Mouse (Mus musculus) embryonic facial prominence, embryonic 14.5 days (tissue): ENCODE measurements at regions not wholly inside any gene's neighbourhood (a gene's known extent, or its start where the extent isn't known, plus 50 kb on each side); places are given as distances from the start of the nearest gene placed in this dataset.
"Not testable (repeated sequence)": the region's sequence is repeated elsewhere in the genome, so short reads cannot be mapped to it uniquely, and the experiment has no call there.

Source experiments
- ATAC-seq: fragments of 200-750 bp; cut with Nextera tagmentation; 2 replicates; pipeline ENCODE4 v1.8.0; 2017; ENCODE audit warnings: low read depth, moderate number of reproducible peaks, moderate TSS enrichment
- DNase-seq: peaks from one replicate; pipeline ENCODE4 v3.0.0-alpha.2; 2015; ENCODE audit warnings: low spot score
- H3K27ac ChIP-seq: fragments of 300-500 bp; sonication (generic); replicated peaks from 2 replicates; pipeline ENCODE4 v1.5.1; 2014; ENCODE audit warnings: low read depth, mild to moderate bottlenecking, low read length, moderate library complexity
- H3K27me3 ChIP-seq: fragments of 300-500 bp; sonication (generic); replicated peaks from 2 replicates; pipeline ENCODE4 v1.6.1; 2014; ENCODE audit warnings: low read length; ENCODE audit not compliant: control insufficient read depth, insufficient read depth
- H3K36me3 ChIP-seq: fragments of 300-500 bp; sonication (generic); 2 replicates; pipeline ENCODE4 v1.6.1; 2014; ENCODE audit warnings: low read length, mixed read lengths; ENCODE audit not compliant: control insufficient read depth, insufficient read depth
- H3K4me1 ChIP-seq: fragments of 300-500 bp; sonication (generic); 2 replicates; pipeline ENCODE4 v1.6.1; 2014; ENCODE audit warnings: antibody characterized with exemption, low read length; ENCODE audit not compliant: control insufficient read depth, insufficient read depth
- H3K4me2 ChIP-seq: fragments of 300-500 bp; sonication (generic); 2 replicates; pipeline ENCODE4 v1.6.1; 2014; ENCODE audit warnings: low read depth, mild to moderate bottlenecking, low read length, moderate library complexity, mixed read lengths
- H3K4me3 ChIP-seq: fragments of 300-500 bp; sonication (generic); 2 replicates; pipeline ENCODE4 v1.5.1; 2014; ENCODE audit warnings: low read depth, mild to moderate bottlenecking, low read length
- H3K9ac ChIP-seq: fragments of 300-500 bp; sonication (generic); 2 replicates; pipeline ENCODE4 v1.6.1; 2014; ENCODE audit warnings: low read depth, mild to moderate bottlenecking, low read length, moderate library complexity, mixed read lengths
- H3K9me3 ChIP-seq: fragments of 300-500 bp; sonication (generic); 2 replicates; pipeline ENCODE4 v1.6.1; 2016; ENCODE audit warnings: low read length; ENCODE audit not compliant: control insufficient read depth
- WGBS: fragments of 180-500 bp; shearing (Covaris S2); extraction: QIAGEN DNeasy Blood & Tissue Kit; methylation state at CpG from one replicate; pipeline ENCODE4 v1.1.7; 2014; 5-methylcytosine and 5-hydroxymethylcytosine counted together

DNA sequence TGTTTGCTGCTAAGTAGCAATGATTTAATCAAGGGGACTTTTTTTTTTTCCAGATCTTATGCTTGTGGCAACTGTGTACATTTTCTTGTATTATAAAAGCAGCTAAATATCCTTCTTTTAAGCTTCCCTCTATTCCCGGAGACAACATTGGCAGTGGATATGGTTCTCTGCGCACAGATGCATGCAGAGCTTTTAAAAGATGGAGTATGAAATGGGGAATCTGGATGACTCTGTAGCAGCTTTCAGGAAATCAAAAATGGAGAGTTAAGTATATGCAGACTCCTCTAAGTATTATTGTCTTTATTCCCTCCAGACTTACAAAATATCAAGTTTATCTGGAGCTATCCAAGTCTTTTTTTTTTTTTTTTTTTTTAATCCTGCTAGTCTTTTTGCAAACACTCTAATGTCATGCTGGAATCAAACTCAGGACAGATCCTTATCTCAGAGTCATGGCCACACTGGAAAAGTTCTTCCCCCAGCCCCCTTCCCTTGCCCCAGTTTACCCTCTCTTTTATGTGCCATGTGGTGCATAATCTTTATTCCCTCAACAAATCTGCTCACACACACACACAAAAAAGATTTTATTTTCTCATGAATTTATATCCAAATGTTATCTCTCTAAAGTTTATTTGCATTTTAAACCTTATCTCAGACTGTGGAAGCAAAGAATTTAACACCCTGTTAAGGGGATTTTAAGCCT, 1080.3 kb upstream of the Cdh6 start:
- 87% methylated on average over 2 of the region's 2 CpGs for WGBS
- Histone ChIP-seq H3K4me3 (no peak overlapping the region), H3K4me1 (no peaks in the 10 kb centered on the region), H3K9ac (no peak overlapping the region), H3K27me3 (no peaks in the 10 kb centered on the region), H3K27ac (no peak overlapping the region), H3K36me3 (no peaks in the 10 kb centered on the region), H3K4me2 (no peak overlapping the region), H3K9me3 (no peaks in the 10 kb centered on the region)
- ATAC-seq (no peak), DNase-seq (no peak)

- no peaks in the 10 kb centered on the region for H3K4me1 ChIP-seq
- no peak overlapping the region for H3K9ac ChIP-seq
- 69% methylated on average over 2 of the region's 2 CpGs for WGBS
- no peak overlapping the region for H3K4me3 ChIP-seq
- no peaks in the 10 kb centered on the region for H3K27me3 ChIP-seq
- no peak overlapping the region for H3K4me2 ChIP-seq
- DNase-seq, result no peak
- no peaks in the 10 kb centered on the region for H3K9me3 ChIP-seq
- H3K27ac ChIP-seq, result no peak overlapping the region
- H3K36me3 ChIP-seq, result no peaks in the 10 kb centered on the region
- no peak for ATAC-seq
Measured at GRCm38 (mm10) chr15:14251773-14252172, 1078.3 kb upstream of the Cdh6 start.

DNA sequence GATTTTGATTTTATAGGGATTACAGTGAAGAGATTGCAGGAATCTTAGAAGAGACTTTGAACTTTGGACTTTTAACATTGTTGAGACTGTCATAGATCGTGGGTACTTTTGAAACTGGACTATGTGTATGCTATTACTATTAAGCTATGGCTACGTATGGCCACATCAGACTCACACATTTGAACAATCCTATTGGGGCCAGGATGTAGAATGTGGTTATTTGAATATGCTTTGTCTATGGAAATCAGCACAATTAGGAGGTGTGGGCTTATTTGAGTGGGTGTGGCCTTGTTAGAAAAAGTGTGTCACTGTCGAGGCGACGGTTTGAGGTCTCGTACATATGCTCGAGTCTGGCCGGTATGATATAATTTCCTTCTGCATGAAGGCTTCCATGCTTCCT, 1041.8 kb upstream of the Cdh6 start:
- Histone ChIP-seq H3K27ac (no peak overlapping the region), H3K27me3 (no peaks in the 10 kb centered on the region), H3K36me3 (no peaks in the 10 kb centered on the region), H3K9ac (no peak overlapping the region), H3K4me1 (no peaks in the 10 kb centered on the region), H3K4me3 (no peak overlapping the region), H3K4me2 (no peak overlapping the region), H3K9me3 (no peaks in the 10 kb centered on the region)
- WGBS, result 85% methylated on average over 8 of the region's 8 CpGs
- DNase-seq (no peak), ATAC-seq (no peak)

DNA sequence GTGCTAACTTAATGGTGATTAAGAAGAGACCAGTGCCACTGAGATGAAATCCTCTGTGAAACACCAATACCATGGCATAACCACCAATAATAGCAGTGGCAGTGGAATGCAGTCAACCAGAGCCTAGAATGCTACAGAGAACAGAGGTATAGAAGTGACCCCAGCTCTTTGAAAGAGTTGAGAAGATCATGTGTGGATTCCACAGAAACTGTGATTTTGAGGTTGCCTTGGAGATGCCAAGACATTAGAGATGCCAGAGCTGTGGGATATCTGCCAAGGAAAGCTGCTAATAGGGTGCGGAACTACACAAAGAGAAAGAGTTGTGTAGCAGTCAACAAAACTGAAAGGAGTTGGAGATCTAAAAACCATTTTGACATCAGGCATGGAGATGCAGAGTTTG, 1041.3 kb upstream of the Cdh6 start:
- DNase-seq (no peak), ATAC-seq (no peak)
- no peak overlapping the region for H3K27ac ChIP-seq
- H3K4me2 ChIP-seq, result no peak overlapping the region
- no peak overlapping the region for H3K4me3 ChIP-seq
- H3K9ac ChIP-seq, result no peak overlapping the region
- H3K9me3 ChIP-seq, result no peaks in the 10 kb centered on the region
- H3K4me1 ChIP-seq, result no peaks in the 10 kb centered on the region
- WGBS, result 58% methylated on average over 1 of the region's 1 CpGs
- H3K27me3 ChIP-seq, result no peaks in the 10 kb centered on the region
- H3K36me3 ChIP-seq, result no peaks in the 10 kb centered on the region

DNA sequence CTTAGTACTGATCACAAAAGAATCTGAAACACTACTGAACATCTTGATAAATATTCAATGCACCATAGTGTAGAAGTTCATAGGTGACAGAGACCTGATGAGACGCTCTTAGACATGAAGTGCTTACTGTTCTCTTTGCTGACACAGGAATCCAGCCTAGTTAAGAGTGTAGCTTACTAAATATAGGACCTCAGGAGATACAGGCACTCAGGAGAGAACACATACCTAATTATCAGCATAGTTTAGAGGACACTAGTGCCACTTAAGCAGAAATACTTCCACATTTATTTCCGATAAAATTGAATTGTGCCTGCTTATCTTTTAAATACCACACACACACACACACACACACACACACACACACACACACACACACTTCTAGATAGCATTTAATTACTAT, 1004.0 kb upstream of the Cdh6 start:
- H3K36me3 ChIP-seq, result no peaks in the 10 kb centered on the region
- H3K4me3 ChIP-seq, result no peak overlapping the region
- H3K9ac ChIP-seq, result no peak overlapping the region
- H3K27me3 ChIP-seq, result no peaks in the 10 kb centered on the region
- no peak for ATAC-seq
- 93% methylated on average over 2 of the region's 2 CpGs for WGBS
- H3K4me1 ChIP-seq, result no peaks in the 10 kb centered on the region
- H3K27ac ChIP-seq, result no peak overlapping the region
- no peak overlapping the region for H3K4me2 ChIP-seq
- DNase-seq, result no peak
- H3K9me3 ChIP-seq, result no peaks in the 10 kb centered on the region

DNA sequence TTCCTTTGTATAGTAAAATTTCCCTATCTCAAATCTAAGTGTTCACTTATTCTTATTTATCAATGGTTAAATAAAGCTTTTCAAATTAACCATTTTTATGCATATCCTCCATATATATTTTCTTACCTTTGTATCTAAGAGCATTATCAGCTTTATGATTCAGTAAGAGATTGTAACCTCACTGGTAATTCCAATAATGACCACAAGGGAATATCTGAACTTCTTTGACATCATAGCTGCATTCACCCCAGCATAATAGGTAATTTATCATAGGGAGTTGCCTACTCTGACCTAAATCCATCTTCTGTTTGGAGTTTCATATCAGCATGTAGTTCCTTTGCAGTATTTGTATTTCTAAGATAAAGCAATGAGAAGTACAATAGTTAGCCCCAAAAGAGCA, 963.9 kb upstream of the Cdh6 start:
- DNase-seq (no peak), ATAC-seq (no peak)
- no peak overlapping the region for H3K4me2 ChIP-seq
- H3K27ac ChIP-seq, result no peak overlapping the region
- no peaks in the 10 kb centered on the region for H3K9me3 ChIP-seq
- H3K4me1 ChIP-seq, result no peaks in the 10 kb centered on the region
- no peaks in the 10 kb centered on the region for H3K36me3 ChIP-seq
- no peak overlapping the region for H3K4me3 ChIP-seq
- no peaks in the 10 kb centered on the region for H3K27me3 ChIP-seq
- H3K9ac ChIP-seq, result no peak overlapping the region

- H3K9ac ChIP-seq, result no peak overlapping the region
- H3K4me3 ChIP-seq, result no peak overlapping the region
- no peak for DNase-seq
- ATAC-seq, result no peak
- WGBS, result 87% methylated on average over 4 of the region's 4 CpGs
- no peaks in the 10 kb centered on the region for H3K4me1 ChIP-seq
- no peaks in the 10 kb centered on the region for H3K27me3 ChIP-seq
- no peak overlapping the region for H3K27ac ChIP-seq
- H3K36me3 ChIP-seq, result no peaks in the 10 kb centered on the region
- 0 out of 2 replicates have a peak, but pooled peaks cover 8% of the 10 kb centered on the region for H3K9me3 ChIP-seq
- no peak overlapping the region for H3K4me2 ChIP-seq
Measured at GRCm38 (mm10) chr15:14123829-14124228, 950.4 kb upstream of the Cdh6 start.

DNA sequence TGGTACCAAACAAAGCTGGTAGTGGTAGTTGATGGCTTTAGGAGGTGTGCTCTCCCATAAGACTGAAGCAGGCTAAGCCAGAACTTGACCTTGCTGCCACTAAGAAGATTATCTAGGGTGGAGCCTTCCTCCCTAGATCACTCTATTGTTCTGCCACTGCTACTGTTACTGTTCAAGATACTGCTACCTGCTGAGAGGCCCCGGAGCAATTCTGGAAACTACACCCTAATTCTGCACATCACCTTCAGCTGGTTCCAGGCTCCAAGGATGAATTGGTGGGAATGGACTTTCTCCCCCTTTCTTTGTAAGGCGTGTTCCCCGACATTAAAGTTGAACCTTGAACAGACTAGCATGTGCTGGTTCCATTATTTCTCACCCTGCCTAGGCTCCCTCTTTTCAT, 944.8 kb upstream of the Cdh6 start:
- not testable (repeated sequence) for ATAC-seq, H3K4me2 ChIP-seq, H3K4me1 ChIP-seq, H3K27ac ChIP-seq, H3K27me3 ChIP-seq, DNase-seq, H3K4me3 ChIP-seq, H3K36me3 ChIP-seq, H3K9ac ChIP-seq, H3K9me3 ChIP-seq
- WGBS, result 84% methylated on average over 3 of the region's 3 CpGs

GRCm38 (mm10) chr15:14101757-14102156, 928.3 kb upstream of the Cdh6 start:
- ATAC-seq (no peak), DNase-seq (no peak)
- no peaks in the 10 kb centered on the region for H3K27me3 ChIP-seq
- no peak overlapping the region for H3K4me2 ChIP-seq
- H3K27ac ChIP-seq, result no peak overlapping the region
- no peak overlapping the region for H3K4me3 ChIP-seq
- 24% methylated on average over 1 of the region's 1 CpGs for WGBS
- H3K36me3 ChIP-seq, result no peaks in the 10 kb centered on the region
- no peaks in the 10 kb centered on the region for H3K9me3 ChIP-seq
- no peak overlapping the region for H3K9ac ChIP-seq
- no peaks in the 10 kb centered on the region for H3K4me1 ChIP-seq
